Mouse (Mus musculus): ENCODE results near the gene Rab5if. TPM values are rescaled to one million over a fixed set of nuclear protein-coding genes. Genes with fewer than 3 reads are reported as not detected.
"Not testable (repeated sequence)": the region's sequence is repeated elsewhere in the genome, so short reads cannot be mapped to it uniquely, and the experiment has no call there.

The Rab5if gene
- polyA plus RNA-seq, 1 experiment = 34.8 TPM

DNA sequence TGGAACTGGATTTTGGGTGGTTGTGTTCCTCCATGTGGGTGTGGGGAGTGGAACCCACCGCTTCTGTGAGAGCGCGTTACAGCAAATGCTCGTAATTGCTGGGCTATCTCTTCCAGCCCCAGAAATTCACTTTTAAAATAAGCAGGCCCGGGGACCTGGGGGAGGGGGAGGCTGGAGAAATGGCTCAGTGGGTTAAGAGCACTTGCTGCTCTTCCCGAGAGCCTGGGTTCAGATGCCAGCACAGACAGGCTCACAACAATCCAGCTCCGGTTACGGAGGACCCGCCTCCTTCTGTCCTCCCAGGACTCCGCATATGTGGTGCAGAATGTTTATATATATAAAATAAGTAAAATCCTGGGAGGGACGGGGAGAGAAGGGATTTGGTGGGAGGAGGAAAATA, 20.2 kb upstream of the Rab5if start:
- peaks cover 6% of the 10 kb centered on the region for H3K4me1 ChIP-seq (ENCODE audit: control insufficient read depth, insufficient read depth, insufficient read length)
- DNase-seq (ENCODE audit: low read depth in 1 of 2, low spot score in 2 of 2) = no peak
- H3K27me3 ChIP-seq (ENCODE audit: control insufficient read depth, insufficient read depth, low read length) = no peaks in the 10 kb centered on the region
- TF ChIP-seq POLR2A (IDR thresholded peaks at IDR 0.05; ENCODE audit: low read depth, low read length) (no peak), CTCF (IDR thresholded peaks at IDR 0.05; ENCODE audit: extremely low read depth, insufficient read depth, insufficient read length, insufficient replicate concordance) (no peak)
- H3K4me3 ChIP-seq (ENCODE audit: extremely low read depth, insufficient read depth, insufficient read length) = no peak overlapping the region
- WGBS = 90% methylated on average over 11 of the region's 11 CpGs
- H3K36me3 ChIP-seq (ENCODE audit: control insufficient read depth, insufficient read depth, low read length) = peaks cover 3% of the 10 kb centered on the region; the same call in 1 of the 2 replicates
- no peak overlapping the region for H3K27ac ChIP-seq (ENCODE audit: insufficient read depth, low read length)

DNA sequence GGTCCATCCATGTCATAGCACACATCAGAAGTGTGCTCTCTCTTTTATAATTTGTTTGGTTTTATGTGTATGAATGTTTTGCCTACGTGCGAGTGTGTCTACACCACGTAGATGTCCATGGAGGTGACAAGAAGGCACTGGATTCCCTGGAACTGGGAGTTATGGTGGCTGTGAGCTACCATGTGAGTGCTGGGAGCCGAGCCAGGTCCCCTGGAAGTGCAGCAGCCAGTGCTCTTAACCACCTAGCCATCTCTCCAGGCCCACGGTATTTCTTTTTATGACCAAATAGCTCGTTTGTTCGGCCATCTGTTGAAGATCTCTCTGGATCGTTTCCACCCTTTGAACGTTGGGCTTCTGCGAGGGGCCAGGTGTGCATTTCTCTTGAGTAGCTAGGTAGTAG, 19.6 kb upstream of the Rab5if start:
- Histone ChIP-seq H3K27ac (ENCODE audit: insufficient read depth, low read length) (no peak overlapping the region), H3K36me3 (ENCODE audit: control insufficient read depth, insufficient read depth, low read length) (peaks cover 3% of the 10 kb centered on the region; the same call in 1 of the 2 replicates), H3K4me1 (ENCODE audit: control insufficient read depth, insufficient read depth, insufficient read length) (peaks cover 6% of the 10 kb centered on the region), H3K27me3 (ENCODE audit: control insufficient read depth, insufficient read depth, low read length) (no peaks in the 10 kb centered on the region), H3K4me3 (ENCODE audit: extremely low read depth, insufficient read depth, insufficient read length) (no peak overlapping the region)
- 88% methylated on average over 10 of the region's 10 CpGs for WGBS
- DNase-seq (ENCODE audit: low read depth in 1 of 2, low spot score in 2 of 2) = no peak
- TF ChIP-seq CTCF (IDR thresholded peaks at IDR 0.05; ENCODE audit: extremely low read depth, insufficient read depth, insufficient read length, insufficient replicate concordance) (no peak), POLR2A (IDR thresholded peaks at IDR 0.05; ENCODE audit: low read depth, low read length) (no peak)

DNA sequence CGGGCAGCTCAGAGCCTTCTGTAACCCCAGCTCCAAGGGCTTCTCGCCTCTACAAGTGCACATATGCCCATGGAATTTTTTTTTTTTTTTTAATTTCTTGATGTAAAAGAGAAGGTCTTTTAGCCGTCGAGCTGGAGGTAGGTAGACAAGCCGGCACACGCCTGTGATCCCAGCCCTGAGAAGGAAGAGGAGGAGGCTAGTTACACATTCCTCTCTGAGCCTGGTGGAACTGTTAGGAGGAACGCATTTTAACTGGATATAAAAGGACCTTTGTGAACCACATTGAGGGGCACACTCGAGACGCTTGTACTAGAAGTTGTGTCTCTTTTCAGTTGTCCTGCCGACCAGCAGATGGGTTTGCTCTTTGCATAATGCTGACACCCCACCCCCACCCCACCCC, 18.2 kb upstream of the Rab5if start:
- Histone ChIP-seq H3K27me3 (ENCODE audit: control insufficient read depth, insufficient read depth, low read length) (no peaks in the 10 kb centered on the region), H3K27ac (ENCODE audit: insufficient read depth, low read length) (no peak overlapping the region), H3K4me3 (ENCODE audit: extremely low read depth, insufficient read depth, insufficient read length) (no peak overlapping the region), H3K4me1 (ENCODE audit: control insufficient read depth, insufficient read depth, insufficient read length) (peaks cover 6% of the 10 kb centered on the region), H3K36me3 (ENCODE audit: control insufficient read depth, insufficient read depth, low read length) (peaks cover 3% of the 10 kb centered on the region; the same call in 1 of the 2 replicates)
- no peak for DNase-seq (ENCODE audit: low read depth in 1 of 2, low spot score in 2 of 2)
- 89% methylated on average over 10 of the region's 10 CpGs for WGBS
- TF ChIP-seq CTCF (IDR thresholded peaks at IDR 0.05; ENCODE audit: extremely low read depth, insufficient read depth, insufficient read length, insufficient replicate concordance) = no peak

DNA sequence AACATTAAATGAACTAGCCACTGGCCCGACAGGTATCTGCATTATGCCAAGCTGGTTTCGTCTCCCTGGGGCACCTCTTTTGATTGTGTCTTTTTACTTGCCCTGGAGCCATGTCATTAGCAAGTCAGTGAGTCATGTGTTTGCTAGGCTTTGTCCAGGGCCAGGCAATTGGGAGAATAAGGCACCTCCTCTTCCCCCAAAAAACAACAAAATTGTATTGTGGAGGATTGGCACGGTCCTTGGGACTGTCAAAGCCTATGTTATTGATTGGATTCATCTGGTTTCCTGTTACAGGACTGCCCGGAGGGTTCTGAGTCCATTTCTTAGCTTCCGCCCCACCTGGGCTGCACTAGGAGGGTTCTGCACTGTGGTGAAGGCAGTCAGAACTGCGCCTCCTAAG, 15.3 kb upstream of the Rab5if start:
- H3K4me3 ChIP-seq (ENCODE audit: extremely low read depth, insufficient read depth, insufficient read length) = no peak overlapping the region
- WGBS = 92% methylated on average over 6 of the region's 6 CpGs
- no peak overlapping the region for H3K27ac ChIP-seq (ENCODE audit: insufficient read depth, low read length)
- TF ChIP-seq CTCF (IDR thresholded peaks at IDR 0.05; ENCODE audit: extremely low read depth, insufficient read depth, insufficient read length, insufficient replicate concordance) (no peak), POLR2A (IDR thresholded peaks at IDR 0.05; ENCODE audit: low read depth, low read length) (no peak)
- peaks cover 10% of the 10 kb centered on the region; the same call in 1 of the 2 replicates for H3K36me3 ChIP-seq (ENCODE audit: control insufficient read depth, insufficient read depth, low read length)
- no peaks in the 10 kb centered on the region for H3K27me3 ChIP-seq (ENCODE audit: control insufficient read depth, insufficient read depth, low read length)
- no peaks in the 10 kb centered on the region for H3K4me1 ChIP-seq (ENCODE audit: control insufficient read depth, insufficient read depth, insufficient read length)
- DNase-seq (ENCODE audit: low read depth in 1 of 2, low spot score in 2 of 2) = no peak

DNA sequence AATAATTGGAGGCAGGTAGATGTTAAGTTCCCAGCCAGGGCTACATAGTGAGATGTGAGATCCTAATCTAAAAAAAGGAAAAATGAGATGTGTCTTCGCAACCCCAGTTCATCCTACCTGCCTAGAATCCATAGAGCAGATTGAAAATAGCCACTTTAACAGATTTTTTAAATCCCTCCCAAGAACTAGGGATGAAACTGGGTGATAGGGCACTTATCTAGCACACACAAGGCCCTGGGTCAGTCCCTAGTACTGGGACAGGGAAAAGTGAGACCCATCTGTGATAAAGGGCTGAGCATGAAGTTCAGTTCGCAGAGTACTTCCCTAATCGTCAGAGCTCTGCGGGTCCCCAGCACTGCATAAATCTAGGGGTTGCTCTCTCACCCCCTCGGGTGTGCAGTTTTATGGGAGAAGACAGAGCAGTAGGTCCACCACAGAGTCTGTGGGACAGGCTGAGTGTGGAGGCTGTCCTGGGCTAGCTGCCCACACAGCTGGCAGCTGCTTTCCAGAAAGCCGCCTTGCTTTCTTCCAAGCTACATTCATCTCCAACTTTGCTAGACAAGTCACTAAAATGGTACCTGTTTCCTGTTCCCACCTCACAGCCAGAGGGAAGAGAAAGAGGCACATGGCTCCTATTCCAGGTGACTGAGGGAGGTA, 14.3 kb upstream of the Rab5if start:
- DNase-seq (ENCODE audit: low read depth in 1 of 2, low spot score in 2 of 2) = no peak
- Histone ChIP-seq H3K27me3 (ENCODE audit: control insufficient read depth, insufficient read depth, low read length) (no peaks in the 10 kb centered on the region), H3K27ac (ENCODE audit: insufficient read depth, low read length) (no peak overlapping the region), H3K4me1 (ENCODE audit: control insufficient read depth, insufficient read depth, insufficient read length) (no peaks in the 10 kb centered on the region), H3K4me3 (ENCODE audit: extremely low read depth, insufficient read depth, insufficient read length) (no peak overlapping the region), H3K36me3 (ENCODE audit: control insufficient read depth, insufficient read depth, low read length) (peaks cover 10% of the 10 kb centered on the region; the same call in 1 of the 2 replicates)
- 78% methylated on average over 6 of the region's 6 CpGs for WGBS
- TF ChIP-seq CTCF (IDR thresholded peaks at IDR 0.05; ENCODE audit: extremely low read depth, insufficient read depth, insufficient read length, insufficient replicate concordance) (no peak), POLR2A (IDR thresholded peaks at IDR 0.05; ENCODE audit: low read depth, low read length) (no peak)

DNA sequence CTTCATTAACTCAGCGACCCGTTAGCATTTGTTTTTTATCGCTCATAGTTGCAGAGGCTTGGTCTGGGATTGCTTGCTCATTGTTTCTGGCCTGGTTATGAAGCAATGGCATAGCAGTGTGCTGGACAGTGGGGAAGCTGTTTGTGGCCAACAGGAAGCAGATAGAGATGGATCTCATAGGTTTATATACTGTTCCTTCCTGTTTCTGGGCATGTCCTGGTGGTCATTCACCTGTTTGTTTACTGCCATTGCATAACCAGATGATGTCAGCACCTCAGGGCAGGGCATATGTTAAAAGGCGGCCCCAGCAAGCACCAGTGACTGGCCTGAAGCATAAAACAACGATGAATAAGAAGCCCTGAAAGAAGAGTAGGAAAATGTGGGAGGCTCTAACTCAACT, 12.4 kb upstream of the Rab5if start:
- H3K27ac ChIP-seq (ENCODE audit: insufficient read depth, low read length) = no peak overlapping the region
- no peak overlapping the region for H3K4me3 ChIP-seq (ENCODE audit: extremely low read depth, insufficient read depth, insufficient read length)
- peaks cover 10% of the 10 kb centered on the region; the same call in 1 of the 2 replicates for H3K36me3 ChIP-seq (ENCODE audit: control insufficient read depth, insufficient read depth, low read length)
- DNase-seq (ENCODE audit: low read depth in 1 of 2, low spot score in 2 of 2) = no peak
- H3K4me1 ChIP-seq (ENCODE audit: control insufficient read depth, insufficient read depth, insufficient read length) = no peaks in the 10 kb centered on the region
- WGBS = 88% methylated on average over 5 of the region's 5 CpGs
- no peaks in the 10 kb centered on the region for H3K27me3 ChIP-seq (ENCODE audit: control insufficient read depth, insufficient read depth, low read length)
- TF ChIP-seq CTCF (IDR thresholded peaks at IDR 0.05; ENCODE audit: extremely low read depth, insufficient read depth, insufficient read length, insufficient replicate concordance) (no peak), POLR2A (IDR thresholded peaks at IDR 0.05; ENCODE audit: low read depth, low read length) (no peak)

DNA sequence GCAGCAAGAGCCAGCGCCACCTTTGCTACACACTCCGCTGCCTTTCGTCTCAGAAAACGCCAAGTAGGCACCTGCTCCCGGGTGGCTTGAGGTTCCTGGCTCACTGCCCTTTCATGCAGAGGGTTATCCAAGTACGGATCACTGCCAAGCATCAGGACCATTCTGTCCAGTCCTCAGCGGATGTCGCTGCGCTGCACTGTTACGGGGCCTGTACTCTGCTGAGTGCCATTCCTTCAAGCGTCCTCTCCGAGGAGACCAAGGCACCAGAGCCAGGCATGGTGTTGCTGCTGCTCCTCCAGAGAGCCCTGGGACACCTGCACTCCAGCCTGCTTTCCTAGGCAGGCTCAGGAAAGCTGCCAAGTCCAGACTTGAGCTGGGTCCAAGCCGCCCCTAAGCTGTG, 9.3 kb upstream of the Rab5if start:
- not testable (repeated sequence) for H3K27ac ChIP-seq (ENCODE audit: insufficient read depth, low read length); H3K4me3 ChIP-seq (ENCODE audit: extremely low read depth, insufficient read depth, insufficient read length); H3K27me3 ChIP-seq (ENCODE audit: control insufficient read depth, insufficient read depth, low read length); H3K36me3 ChIP-seq (ENCODE audit: control insufficient read depth, insufficient read depth, low read length); DNase-seq (ENCODE audit: low read depth in 1 of 2, low spot score in 2 of 2)
- H3K4me1 ChIP-seq (ENCODE audit: control insufficient read depth, insufficient read depth, insufficient read length) = peaks cover 11% of the 10 kb centered on the region
- WGBS = 89% methylated on average over 9 of the region's 13 CpGs

DNA sequence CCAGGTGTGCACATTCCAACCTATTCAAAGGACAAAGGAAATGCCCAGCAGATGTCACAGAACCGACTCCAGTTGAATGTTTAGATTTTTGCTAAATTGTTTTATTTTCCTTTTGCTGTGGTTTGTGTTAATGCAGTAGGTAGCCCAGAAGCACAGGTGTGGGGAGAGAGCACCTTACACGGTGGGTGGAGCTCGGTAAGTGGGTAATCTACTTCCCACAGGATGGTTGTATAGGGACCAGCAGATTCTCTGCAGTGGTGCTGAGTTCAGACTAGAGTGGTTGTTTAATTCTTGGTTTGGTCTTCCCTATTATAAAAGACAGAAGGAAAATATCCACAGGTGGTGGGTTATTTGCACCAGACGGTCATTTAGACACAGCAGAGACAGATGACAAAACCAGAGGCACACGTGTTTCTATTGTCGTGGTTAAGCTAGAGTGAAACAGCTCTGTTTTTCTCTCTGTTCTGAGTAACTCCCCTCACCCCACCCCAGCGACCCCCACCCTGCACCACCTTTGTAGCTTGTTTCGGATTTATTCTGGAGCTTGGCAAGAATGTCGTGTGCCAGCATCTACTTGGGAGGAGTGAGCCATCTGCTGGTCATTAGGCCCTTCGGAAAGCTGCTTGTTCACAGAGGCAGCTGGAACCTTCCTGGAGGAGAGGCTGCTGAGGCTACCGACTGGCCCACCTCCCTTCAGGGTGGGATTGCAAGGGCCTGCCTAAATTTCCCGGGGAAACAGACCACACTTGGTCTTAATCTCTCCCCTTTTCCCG, 8.7 kb upstream of the Rab5if start:
- WGBS = 72% methylated on average over 13 of the region's 13 CpGs
- H3K27me3 ChIP-seq (ENCODE audit: control insufficient read depth, insufficient read depth, low read length); H3K4me3 ChIP-seq (ENCODE audit: extremely low read depth, insufficient read depth, insufficient read length); H3K36me3 ChIP-seq (ENCODE audit: control insufficient read depth, insufficient read depth, low read length); H3K27ac ChIP-seq (ENCODE audit: insufficient read depth, low read length); DNase-seq (ENCODE audit: low read depth in 1 of 2, low spot score in 2 of 2): not testable (repeated sequence)
- H3K4me1 ChIP-seq (ENCODE audit: control insufficient read depth, insufficient read depth, insufficient read length) = peaks cover 11% of the 10 kb centered on the region

Data from spleen, adult 2 months (tissue).